Mouse (Mus musculus) gastrocnemius, postnatal 14 days (tissue): ENCODE data around the gene Pde4a. TPM values are rescaled to one million over a fixed set of nuclear protein-coding genes. Genes with fewer than 3 reads are reported as not detected.
"Not testable (repeated sequence)": the region's sequence is repeated elsewhere in the genome, so short reads cannot be mapped to it uniquely, and the experiment has no call there.

ENCODE experiments used
- DNase-seq: peaks from one replicate; pipeline ENCODE4 v3.0.0; 2021; ENCODE audit warnings: mixed read lengths
- intact Hi-C: fragments of 180-260 bp; cut with DNase I; formaldehyde crosslinking; loops from one replicate; pipeline ENCODE4 v1.15.1; 2025; ENCODE audit warnings: low total_unique reads
- total RNA-seq, 2 experiments: library from RNA; stranded (reverse); gene quantifications; 2 replicates each; pipeline ENCODE4 v1.2.3; 2021

The Pde4a gene
- total RNA-seq, 2 experiments from 2014 or later: 26.1 to 27.1 TPM

DNA sequence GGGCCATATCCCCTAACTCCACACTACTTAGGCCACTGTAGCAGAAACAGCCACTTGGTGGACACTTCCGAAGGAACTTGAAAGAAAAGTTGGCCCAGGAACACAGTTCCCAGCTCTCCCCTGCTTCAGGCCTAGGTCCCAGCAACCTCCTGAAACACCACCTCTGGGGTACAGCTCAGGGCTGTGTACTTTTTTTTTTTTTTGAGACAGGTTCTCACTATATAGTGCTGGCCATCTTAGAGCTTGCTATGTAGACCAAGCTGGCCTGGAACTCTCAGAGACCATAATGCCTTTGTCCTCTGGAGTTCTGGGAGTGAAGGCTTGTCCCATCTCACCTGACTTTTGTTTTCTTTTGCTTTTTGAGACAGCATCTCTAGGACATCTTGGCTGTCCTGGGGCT is 3.6 kb downstream of the Pde4a start:
- intact Hi-C loops: no loop called here

DNA sequence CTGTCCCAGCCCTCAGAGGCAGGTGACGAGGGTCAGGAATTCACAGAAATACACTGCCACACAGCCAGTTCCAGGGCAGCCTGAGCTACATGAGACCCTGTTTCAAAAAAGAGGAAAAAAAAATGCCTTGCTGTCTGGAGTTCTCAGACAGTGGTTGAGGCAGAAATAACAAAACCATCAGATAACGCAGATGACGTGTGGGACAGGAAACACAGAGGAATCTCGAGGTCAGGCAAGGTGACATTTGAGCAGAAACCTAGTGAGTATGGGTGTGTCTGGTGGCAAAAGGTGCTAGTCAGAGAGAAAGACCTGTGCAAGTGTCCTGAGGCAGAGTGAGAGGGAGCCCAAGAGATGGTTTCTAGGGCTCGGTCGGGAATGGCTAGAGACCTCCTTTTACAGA is 6.8 kb downstream of the Pde4a start:
- intact Hi-C loops: no loop called here
- no peak for DNase-seq

More for the DNA sequence above, 3.6 kb downstream of the Pde4a start:
- no peak for DNase-seq

DNA sequence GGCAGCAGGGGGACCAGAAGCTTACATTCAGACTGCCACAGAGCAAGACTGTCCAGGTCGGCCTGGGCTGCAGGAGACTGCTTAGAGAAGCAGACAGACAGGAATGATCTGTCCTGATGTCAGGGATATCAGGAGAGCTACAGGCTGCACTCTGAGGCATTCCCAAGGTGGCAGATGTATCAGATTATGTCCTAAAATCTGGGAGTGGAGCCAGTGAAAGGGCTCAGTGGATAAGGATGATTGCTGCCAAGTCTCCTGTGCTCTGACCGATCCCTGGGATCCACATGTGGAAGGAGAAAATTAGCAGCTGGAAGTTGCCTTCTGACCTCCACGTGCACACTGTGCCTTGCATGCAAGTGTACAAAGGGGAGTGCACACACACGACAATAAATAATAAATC is 14.9 kb downstream of the Pde4a start:
- intact Hi-C loops: no loop called here
- DNase-seq: no peak

DNA sequence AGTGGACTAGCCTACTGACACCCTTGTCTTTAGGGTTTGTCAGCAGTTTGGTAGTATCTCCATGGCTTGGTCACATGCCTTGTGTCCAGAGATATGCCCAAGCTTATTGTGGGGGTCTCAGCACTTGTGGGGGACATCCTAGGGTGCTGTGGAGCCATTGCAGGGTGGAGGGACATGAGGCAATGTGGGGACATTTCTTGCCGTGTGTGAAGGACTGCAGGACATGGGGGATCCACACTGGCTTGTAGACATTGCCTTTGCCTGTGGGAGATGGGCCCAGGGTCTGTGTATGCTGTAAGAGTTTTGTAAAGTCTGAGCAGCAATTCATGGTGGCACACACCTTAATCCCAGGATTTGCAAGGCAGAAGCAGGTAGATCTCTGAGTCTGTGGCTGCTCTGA is 15.3 kb downstream of the Pde4a start:
- intact Hi-C loops: no loop called here
- no peak for DNase-seq

DNA sequence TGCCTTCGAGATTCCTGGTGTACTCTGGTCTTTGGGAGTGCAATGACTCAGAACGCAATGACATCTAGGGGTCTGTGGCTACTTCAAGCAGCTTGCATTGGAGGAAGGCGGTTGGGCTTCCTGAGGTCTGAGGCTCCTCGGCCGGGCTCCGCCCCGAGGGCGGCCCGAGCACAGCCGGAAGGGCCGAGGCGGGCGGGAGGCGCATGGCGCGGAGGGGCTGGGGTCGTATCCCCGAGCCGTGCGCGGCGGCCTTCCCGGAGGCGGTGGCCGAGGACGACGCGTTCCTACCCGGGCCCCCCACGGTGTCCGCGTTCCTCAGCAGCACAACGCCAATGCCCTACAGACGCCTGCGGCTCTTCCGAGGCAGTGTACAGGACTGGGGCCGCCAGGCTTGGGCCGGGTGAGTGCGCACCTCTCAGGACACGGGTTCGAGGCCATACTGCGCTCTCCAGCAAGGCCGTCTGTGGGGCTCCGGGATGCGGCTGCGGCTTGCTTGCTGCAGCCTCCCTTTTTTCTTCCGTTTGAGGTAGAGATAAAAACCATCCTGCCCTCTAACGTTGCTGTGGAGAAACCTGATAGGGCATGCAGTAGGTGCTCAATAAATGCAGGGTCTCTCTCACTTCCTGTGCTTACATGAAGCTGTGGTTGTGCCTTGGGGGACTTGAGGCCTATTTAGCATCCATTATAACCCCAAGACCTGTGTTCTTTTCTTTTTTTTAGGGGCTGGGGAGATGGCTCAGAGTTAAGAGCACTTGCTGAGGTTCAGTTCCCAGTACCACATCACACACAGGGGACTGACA is 16.1 kb downstream of the Pde4a start:
- DNase-seq: peak; percentile 63
- intact Hi-C loops: no loop called here

DNA sequence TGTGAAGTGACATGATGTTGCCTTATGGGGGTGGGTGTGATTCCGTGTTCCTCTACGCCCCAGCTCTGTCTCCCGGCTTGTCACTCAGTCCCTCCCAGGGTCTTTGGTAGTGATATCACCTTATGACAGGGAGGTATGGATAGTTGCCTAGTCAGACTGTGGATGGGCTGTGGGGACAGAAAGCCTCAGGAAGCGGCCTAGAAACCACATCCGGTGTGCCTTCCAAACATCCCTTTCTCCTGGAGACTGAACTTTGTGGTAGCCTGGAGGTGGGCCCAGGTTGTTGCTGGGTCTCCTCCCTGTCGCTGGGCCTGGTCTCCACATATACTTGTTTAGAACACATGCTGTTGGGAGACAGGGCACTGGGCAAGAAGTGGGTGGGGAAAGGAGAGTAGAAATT is 17.9 kb downstream of the Pde4a start:
- DNase-seq: no peak
- intact Hi-C loops: no loop called here

DNA sequence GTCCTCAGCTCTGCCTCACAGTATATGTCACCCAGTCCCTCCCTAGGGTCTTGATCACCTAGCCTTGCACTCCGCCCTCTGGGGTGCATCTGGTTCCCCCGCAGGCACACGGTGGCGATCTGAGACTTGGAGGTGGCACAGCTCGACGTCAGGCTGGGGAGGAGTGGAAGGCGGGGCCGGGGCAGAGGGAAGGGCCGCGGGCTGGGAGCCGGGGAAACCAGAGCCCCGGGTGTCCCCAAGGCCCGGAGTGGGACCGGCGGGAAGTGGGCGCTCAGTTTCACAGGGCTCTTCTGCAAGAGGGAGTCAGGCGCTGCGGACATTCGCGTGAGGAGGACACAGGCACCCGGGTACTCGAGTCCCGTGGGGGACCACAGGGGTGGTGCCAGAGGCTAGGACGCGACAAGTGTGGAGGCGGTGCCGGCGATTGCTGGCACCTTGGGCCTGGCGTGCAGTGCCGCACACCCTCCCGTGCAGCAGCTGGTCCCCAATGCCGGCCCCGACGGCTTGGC is 18.4 kb downstream of the Pde4a start:
- intact Hi-C loops: no loop called here

DNA sequence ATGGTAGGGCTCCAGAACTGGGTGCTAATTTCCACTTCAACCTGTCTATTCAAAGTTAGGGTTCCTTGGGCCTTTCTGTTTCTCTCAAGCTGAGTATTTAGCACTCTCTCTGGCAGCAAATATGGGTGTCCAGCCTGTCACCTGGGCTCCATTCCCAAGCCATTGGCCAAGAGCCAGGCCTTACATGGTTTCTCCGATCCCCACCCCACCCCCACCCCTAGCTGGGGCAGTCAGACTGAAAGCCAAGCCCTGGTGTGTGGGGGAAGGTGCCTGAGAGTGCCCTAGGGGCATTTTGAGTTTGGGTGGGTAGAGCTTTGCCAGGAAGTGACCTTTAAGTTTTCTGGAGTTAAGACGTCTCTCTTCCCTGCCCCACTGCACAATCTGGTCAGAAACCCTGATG is 19.2 kb downstream of the Pde4a start:
- intact Hi-C loops: no loop called here
- peak; percentile 80 for DNase-seq

More for the DNA sequence above, 18.4 kb downstream of the Pde4a start:
- peak; percentile 81 for DNase-seq

DNA sequence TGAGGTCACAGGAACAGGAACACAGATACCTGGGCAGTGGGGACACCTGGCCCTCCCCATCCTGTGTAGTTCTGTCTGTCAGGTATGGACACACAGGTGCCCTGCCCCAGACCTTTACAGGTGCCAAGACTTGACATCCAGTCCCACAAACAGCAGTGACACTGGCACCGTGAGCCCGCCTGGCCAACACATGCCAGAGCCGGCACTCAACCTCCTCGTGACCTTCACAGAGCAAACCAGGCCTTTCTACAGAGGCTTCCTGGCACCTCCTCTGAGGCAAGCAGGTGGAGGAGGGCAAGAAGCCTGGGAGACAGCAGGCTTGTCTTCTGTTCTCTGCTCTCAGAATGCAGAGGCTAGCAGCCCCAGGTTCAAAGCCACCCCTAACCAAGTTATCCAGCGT is 19.9 kb downstream of the Pde4a start:
- no peak for DNase-seq

DNA sequence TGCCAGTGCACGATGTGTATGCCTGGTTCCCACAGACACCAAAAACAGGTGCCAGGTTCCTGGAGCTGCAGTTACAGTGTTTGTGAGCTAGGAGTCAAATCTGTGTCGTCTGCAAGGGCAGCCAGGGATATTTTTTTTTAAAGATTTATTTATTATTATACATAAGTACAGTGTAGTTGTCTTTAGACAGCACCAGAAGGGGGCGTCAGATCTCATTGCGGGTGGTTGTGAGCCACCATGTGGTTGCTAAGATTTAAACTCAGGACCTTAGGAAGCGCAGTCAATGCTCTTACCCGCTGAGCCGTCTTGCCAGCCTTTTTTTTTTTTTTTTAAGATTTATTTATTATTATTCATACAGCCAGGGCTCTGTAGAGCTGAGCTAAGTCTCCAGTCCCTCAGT is 24.4 kb downstream of the Pde4a start:
- intact Hi-C loops: no loop called here
- DNase-seq: no peak

More for the DNA sequence above, 19.9 kb downstream of the Pde4a start:
- intact Hi-C loops: no loop called here

DNA sequence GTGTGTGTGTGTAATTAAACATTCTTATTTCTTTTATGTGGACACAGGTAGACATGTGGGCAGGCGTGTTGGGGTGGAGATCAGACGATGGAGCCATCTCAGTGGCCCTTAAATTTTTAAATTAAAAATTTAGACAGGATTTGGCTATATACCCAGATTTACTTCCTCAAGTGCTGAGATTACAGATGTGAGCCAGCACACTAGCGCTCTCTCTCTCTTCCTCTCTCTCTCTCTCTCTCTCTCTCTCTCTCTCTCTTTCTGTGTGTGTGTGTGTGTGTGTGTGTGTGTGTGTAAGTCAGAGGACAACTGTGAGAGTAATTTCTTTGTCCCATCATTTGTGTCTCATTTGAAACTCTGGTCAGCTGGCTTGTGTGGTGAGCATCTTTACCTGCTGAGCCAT is 25.2 kb downstream of the Pde4a start:
- DNase-seq: no peak
- intact Hi-C loops: no loop called here

DNA sequence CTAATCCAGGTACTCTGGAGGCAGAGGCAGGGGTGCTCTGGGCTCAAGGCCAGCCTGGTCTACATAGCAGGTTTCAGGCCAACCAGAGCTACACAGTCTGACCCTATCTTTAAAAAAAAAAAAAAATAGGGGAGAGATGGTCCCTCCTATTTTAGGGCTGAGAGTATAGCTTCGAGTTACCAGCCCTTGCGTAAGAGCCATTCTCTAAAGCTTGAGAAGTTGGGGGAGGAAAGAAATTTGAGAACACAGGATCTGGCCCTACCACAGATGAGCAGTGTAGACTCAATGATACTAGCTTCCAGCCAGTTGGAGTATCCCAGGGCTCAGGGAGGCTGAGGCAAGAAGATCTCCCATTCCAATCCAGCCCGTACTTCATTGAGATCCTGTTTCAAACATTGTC is 28.3 kb downstream of the Pde4a start:
- DNase-seq: no peak
- intact Hi-C loops: no loop called here

DNA sequence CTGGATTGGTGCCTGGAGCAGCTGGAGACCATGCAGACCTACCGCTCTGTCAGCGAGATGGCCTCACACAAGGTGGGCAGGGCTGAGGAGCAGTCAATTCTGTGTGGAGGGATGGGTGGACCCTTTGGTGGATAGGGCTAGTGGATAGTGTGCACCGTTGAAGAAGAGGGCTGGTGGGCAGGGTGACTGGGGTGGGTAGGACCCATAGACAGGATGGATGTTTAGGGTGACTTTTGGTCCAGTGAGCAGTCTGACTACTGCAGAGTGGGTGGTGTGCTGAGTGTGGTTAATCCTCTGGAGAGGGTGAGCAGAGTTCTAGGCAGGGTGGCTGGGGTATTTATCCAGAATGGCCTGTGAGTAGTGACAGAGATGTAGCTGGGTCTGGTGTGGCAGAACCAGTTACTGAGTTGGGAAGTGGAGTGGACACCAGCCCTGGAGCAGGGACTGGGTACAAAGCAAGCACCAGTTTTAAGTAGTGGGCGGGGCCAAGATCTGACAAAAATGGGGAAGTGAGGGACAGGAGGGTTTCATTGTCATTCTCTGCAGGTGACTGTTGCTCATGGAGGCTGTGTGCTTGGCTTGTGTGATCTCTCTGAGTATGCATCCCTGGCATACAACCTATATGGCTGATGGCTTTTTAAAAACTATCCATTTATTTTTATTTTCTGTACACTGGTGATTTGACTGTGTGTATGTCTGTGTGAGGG is 29.4 kb downstream of the Pde4a start:
- no peak for DNase-seq
- intact Hi-C loops: no loop called here

DNA sequence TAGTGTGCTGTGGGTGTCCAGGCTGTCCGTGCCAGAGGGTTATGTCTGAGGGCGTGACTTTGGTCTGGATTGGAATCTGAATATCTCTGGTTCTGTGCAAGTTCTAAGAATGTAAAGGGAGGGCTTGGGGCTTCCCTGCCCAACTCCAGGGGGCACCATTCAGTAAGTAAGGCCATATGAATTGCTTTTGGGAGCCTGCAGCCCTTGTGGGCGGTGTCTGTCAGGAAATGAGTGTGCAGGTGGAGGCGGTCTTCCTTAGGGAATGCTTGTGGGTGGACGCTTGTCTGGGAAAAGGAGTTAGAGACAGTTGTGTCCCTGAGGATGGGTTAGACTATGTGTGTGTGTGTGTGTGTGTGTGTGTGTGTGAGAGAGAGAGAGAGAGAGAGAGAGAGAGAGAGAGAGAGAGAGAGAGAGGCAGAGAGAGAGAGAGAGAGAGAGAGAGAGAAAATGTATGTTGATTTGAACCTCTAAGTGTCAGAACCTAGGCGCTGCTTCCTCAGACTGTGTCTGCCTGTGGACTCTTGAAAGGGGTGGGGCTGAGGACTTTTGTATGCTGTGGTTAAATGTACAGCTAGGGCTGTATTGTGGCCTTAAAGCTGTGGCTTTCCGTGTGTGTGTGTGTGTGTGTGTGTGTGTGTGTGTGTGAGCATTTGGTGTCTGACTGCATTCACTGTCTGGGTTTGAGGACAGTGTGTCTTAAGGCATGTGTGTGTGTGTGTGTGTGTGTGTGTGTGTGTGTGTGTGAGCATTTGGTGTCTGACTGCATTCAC is 30.4 kb downstream of the Pde4a start:
- intact Hi-C loops: not testable (repeated sequence)

DNA sequence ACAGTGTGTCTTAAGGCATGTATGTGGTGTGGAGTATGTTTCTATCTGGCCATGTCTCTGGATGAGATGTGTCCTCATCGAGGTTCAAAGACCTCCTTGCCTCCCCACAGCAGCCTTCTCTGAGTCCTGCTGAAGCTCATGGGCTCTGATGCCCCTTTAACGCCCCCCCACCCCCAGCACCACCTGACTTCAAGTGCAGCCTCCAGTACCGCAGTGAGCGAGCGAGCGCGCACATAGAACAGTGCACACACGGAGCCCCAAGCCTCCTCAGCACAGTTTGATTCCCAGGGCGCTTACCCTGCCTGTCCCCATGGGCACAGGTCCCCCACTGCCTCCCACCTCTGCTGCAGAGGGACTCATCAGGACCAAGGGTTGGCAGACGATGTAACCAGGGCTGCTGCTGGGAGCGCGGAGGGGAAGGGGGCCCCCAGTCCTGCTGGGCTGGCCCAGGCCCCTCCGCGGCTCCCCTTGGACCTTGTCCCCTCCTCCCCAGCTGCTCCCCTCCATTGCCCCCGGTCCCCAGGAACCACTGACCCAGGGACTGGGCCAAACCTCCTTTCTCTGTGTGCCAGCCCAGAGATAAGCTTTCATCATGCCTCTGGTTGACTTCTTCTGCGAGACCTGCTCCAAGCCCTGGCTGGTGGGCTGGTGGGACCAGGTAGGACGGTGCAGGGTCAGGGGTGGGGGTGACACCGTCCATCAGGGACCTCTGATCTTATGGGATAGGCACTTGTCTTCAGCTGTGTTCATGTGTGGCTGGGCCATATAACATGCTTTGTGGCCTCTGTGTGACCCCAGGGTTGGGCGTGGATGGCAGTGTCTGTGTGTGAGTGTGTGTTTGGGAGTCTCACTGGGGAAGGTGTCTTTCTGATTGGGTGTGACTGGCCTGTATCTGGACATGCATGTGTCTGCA is 31.3 kb downstream of the Pde4a start:
- DNase-seq: no peak
- intact Hi-C loops: no loop called here

More for the DNA sequence above, 30.4 kb downstream of the Pde4a start:
- not testable (repeated sequence) for DNase-seq

DNA sequence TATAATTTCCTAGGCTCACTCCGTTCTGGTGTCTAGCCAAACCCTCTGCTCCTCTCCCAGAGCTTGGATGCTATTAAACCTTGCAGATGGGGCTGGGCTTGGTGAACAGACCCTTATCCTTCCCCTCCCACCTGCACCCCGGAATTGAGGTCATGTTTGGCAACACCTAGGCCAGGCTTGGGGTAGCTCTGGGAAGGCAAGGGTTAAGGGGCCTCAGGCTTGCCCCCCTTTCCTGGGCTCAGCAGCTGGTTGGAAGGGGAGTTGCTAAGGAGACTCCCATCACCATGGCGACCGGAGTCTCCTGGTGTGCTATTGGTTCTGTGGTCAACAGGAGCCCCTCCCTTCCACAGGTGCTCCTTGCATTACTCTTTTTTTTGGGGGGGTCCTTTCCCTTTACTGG is 32.5 kb downstream of the Pde4a start:
- intact Hi-C loops: no loop called here
- no peak for DNase-seq

DNA sequence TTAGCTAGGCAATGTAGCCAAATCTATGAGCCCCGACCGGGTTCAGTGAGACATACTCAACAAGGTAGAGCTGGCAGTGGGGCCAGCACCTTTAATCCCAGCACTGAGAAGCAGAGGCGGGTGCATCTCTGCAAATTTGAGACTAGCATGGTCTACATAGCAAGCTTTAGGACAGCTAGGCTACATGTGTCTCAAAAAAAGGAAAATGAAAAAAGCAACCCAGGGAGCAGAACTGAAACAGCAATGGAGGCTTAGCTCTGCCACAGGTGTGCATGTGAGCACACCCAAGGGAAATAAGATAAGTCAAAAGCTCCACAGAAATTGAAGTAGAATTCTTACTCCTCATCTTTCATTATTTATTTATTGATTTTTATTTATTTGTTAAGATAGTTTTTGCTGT is 33.4 kb downstream of the Pde4a start:
- no peak for DNase-seq
- intact Hi-C loops: no loop called here

DNA sequence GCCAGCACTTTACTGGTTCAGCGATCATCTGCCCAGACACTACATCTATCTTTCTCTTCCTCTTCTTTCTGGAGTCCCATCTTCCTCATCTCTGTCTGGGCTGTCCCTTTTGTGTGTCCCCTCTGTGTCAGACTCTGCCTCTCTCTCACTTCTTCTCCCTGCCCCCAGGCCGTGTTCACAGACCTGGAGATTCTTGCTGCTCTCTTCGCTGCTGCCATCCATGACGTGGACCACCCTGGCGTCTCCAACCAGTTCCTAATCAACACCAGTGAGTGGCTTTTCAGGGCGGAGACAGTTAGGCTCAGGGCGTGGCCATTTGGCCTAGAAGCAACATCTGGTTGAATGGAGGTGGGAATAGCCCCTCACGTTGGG is 38.6 kb downstream of the Pde4a start:
- intact Hi-C loops: no loop called here

DNA sequence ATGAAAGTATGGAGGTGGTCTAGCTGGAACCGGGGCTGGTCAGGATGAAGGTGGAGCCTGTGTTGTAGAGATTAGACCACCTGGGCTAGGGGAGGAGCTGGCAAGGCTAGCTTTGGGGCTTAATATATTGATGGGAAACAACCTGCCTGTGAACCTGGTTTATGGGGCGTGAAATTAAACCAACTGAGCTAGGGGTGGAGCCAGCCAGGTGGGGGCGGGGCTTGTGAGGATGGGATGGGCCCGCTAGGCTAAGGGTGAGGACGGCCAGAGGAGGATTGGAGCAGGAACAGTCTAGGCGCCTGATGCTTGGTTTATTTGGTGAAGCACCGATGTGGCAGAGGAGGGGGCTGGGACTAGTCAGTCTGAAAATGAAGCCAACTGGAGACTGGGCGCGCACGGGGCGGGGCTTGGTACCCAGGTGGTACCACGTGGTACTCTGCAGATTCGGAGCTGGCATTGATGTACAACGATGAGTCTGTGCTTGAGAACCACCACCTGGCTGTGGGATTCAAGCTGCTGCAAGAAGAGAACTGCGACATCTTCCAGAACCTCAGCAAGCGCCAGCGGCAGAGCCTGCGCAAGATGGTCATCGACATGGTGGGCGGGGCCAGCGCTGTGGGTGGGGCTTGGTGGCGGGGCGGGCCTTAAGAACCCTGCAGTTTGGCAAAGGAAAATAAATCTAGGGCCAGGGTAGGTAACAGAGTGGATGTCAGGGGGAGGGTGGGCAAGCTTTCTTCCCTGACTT is 39.2 kb downstream of the Pde4a start:
- intact Hi-C loops: no loop called here

More for the DNA sequence above, 38.6 kb downstream of the Pde4a start:
- DNase-seq: no peak

More for the DNA sequence above, 39.2 kb downstream of the Pde4a start:
- DNase-seq: no peak
